Comparison of ENCODE assay signal across 32 mouse cellular contexts in genomic region chr11:95510631-95511030, GRCm38 (mm10). TPM values are rescaled to one million over a fixed set of nuclear protein-coding genes. Genes with fewer than 3 reads are reported as not detected.
"Had no signal": no experiment of that assay in that cellular context is flagged by ENCODE, and none has a peak within 500 bp of the region (broad histone marks: within the 10 kb centered on the region; RNA-seq: fewer than 3 reads in every experiment).

No protein-coding gene starts in this region.

- H3K36me3 ChIP-seq: heart, embryonic 12.5 days; heart, embryonic 13.5 days; heart, embryonic 15.5 days; hindbrain, embryonic 10.5 days; hindbrain, embryonic 12.5 days; hindbrain, embryonic 13.5 days; hindbrain, embryonic 15.5 days; intestine, embryonic 15.5 days; kidney, embryonic 15.5 days had no signal

- H3K4me3 ChIP-seq: heart, embryonic 12.5 days; heart, embryonic 13.5 days; heart, embryonic 15.5 days; hindbrain, embryonic 10.5 days; hindbrain, embryonic 12.5 days; hindbrain, embryonic 13.5 days; hindbrain, embryonic 15.5 days; intestine, embryonic 15.5 days; kidney, embryonic 15.5 days; layer of hippocampus, adult 2 months; left cerebral cortex, adult 2 months had no signal

- H3K9me3 ChIP-seq: heart, embryonic 12.5 days; heart, embryonic 13.5 days; heart, embryonic 15.5 days; hindbrain, embryonic 10.5 days; hindbrain, embryonic 12.5 days; hindbrain, embryonic 13.5 days; hindbrain, embryonic 15.5 days; intestine, embryonic 15.5 days; kidney, embryonic 15.5 days had no signal

- ATAC-seq: hindbrain, embryonic 16.5 days; hindbrain, postnatal 0 days; inflammation-experienced regulatory T-cells, adult 6 months; intestine, embryonic 15.5 days; intestine, embryonic 16.5 days; intestine, postnatal 0 days had no signal

- DNase-seq: heart, postnatal 10 days; heart, postnatal 14 days; heart, postnatal 36 days; kidney, adult 11 months; kidney, adult 18-20 months; kidney, adult 2 months; kidney, adult 8-10 months; kidney, adult 9 months; kidney, postnatal 10 days; kidney, postnatal 14 days; kidney, postnatal 25 days; kidney, postnatal 36 days; kidney, postnatal 4 days; layer of hippocampus, adult 9-11 months; layer of hippocampus, postnatal 36 days had no signal

RNA-seq across cellular contexts. Expression of gene Nxph3, which starts 3.7 kb away (rescaled TPM):
- total RNA-seq: hematopoietic stem cell, adult 5-6 weeks had no signal
